Mouse (Mus musculus) common myeloid progenitor, adult 5-6 weeks (primary cell): ENCODE data around the gene Olfr134. TPM values are rescaled to one million over a fixed set of nuclear protein-coding genes. Genes with fewer than 3 reads are reported as not detected.
"Not testable (repeated sequence)": the region's sequence is repeated elsewhere in the genome, so short reads cannot be mapped to it uniquely, and the experiment has no call there.

Experiments used
- ATAC-seq: replicated peaks from 2 replicates; pipeline ENCODE4 v1.8.0; 2016; ENCODE audit warnings: low read depth, mild to moderate bottlenecking, moderate TSS enrichment, inconsistent platforms; ENCODE audit not compliant: poor library complexity, severe bottlenecking
- total RNA-seq: library from RNA; stranded (forward); fragments of 200-1000, 187-1606 nt; gene quantifications from 2 replicates; pipeline ENCODE4 v1.2.3, GENCODE M21; 2017

The Olfr134 gene
- not detected in 2 replicates for total RNA-seq

DNA sequence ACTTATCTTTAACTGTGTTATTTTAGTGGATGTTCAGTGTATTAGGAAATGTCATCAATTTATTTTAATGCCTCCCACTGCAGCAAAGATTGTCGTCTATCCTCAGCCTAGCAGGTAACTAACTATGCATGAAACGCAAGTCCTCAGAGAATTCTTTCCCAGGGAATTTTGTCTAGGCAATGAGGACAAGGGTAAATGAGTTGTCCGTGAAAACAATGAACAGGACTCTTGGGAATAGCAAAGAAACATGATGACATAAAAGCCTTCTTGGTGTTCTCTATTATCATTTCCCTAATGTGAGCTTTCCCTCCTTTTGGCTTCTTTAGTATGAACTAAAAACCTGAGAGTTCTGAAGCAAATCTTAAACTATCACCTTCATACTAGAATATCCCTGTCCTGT is at the start of gene Olfr134:
Gene Olfr134, plus strand, starts transcription at position 301 of the 400 bp plus-strand sequence.
- ATAC-seq = no peak

DNA sequence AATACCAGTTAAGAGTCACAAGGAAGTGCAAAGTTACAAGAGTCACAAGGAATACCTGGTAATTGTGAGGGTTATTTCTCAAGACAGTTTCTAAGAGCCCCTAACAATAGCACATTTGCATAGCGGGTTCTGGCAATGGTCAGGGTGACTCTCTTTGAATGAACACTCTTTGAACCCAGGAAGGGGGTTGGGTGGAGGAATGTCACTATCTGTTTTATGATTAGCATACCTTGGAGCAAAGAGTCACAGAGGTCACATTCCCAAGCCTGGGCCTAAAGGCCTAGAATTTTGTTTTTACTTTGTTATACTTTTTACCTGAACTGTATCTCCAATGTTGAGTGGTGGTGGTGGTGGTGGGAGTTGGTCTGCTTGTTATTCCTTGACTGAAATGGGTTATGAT is 47.0 kb upstream of the Olfr134 start:
- not testable (repeated sequence) for ATAC-seq

DNA sequence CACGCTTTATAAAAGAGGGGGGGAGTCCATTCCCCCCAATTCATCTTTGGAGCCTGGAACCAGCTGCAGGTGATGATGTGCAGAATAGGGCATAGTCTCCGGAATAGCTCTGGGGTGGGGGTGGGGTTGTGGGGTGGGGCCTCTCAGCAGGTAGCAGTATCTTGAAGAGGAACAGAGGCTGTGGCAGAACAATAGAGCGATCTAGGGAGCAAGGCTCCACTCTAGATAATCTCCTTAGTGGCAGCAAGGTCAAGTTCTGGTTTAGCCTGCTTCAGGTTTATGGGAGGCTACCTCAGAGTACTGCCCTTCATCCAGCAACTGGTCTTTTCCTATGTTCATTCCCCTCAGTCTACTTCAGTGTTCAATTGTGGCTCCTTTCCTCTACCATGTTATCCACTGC is 45.8 kb upstream of the Olfr134 start:
- ATAC-seq = not testable (repeated sequence)

DNA sequence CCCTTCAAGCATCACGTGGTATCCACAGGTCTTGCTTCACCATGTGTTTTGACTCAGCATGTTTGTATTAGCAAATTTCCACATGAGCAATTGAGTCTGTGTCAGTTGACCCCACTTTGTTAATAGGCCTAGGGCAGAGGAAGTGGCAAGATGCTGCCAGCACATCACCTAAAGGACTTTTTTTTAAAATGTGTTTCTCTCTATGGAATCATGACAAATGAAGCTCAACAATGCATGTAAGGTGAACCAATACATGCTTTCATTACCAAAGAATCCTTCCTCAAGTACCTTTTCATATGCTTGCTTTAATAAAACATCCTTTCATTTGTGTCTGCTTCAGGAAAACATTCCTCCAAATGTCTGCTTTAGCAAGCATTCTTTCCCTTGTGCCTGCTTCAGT is 36.8 kb upstream of the Olfr134 start, which contains the start of gene Olfr132:
Gene Olfr132, minus strand, starts transcription at position 101 of the 400 bp plus-strand sequence.
- no peak for ATAC-seq

DNA sequence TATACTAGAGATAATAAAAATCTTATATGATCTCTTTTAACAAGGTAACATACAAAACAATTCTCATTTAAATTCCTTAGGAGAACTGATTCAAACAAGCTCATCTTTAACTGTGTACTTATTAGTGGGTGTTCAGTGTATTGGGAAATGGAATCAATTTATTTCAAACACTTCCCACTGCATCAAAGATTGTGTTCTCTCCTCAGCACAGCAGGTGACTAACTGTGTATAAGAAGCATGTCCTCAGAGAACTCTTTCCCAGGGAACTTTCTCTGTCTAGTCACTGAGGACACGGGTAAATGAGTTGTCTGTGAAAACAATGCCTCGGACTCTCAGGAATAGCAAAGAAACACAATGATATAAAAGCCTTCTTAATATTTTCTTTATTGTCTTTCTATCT is 26.2 kb upstream of the Olfr134 start, which contains the start of gene Olfr133:
Gene Olfr133, plus strand, starts transcription at position 301 of the 400 bp plus-strand sequence.
- ATAC-seq = no peak

DNA sequence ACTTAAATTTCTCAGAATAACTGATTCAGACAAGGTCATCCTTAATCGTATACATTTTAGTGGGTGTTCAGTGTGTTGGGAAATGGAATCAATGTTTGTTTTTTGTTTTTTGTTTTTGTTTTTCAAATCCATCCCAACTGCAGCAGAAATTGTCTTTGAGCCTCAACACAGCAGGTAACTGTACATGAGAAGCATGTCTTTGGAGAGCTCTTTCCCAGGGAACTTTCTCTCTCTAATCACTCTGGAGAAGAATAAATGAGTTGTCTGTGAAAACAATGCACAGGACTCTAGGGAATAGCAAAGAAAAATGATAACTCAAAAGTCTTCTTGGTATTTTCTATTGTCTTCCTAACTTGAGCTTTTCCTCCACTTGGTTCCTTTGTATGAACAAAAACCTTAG is 32.8 kb downstream of the Olfr134 start, which contains the start of gene Olfr135:
Gene Olfr135, plus strand, starts transcription at position 301 of the 400 bp plus-strand sequence.
- ATAC-seq = no peak

Other genes starting within 250 kb of the Olfr134 start
- gene Olfr761, start 218.3 kb upstream of the Olfr134 start, total RNA-seq = not detected in 2 replicates
- gene Olfr129, start 111.3 kb upstream of the Olfr134 start, total RNA-seq = not detected in 2 replicates
- not detected in 2 replicates for gene Olfr130, start 107.5 kb upstream of the Olfr134 start, total RNA-seq
- gene Olfr131, start 82.7 kb upstream of the Olfr134 start, total RNA-seq = not detected in 2 replicates
- not detected in 2 replicates for gene Olfr132, start 36.9 kb upstream of the Olfr134 start, total RNA-seq
- gene Olfr133, start 26.1 kb upstream of the Olfr134 start, total RNA-seq = not detected in 2 replicates
- not detected in 2 replicates for gene Olfr135, start 32.9 kb downstream of the Olfr134 start, total RNA-seq
- not detected in 2 replicates for gene Olfr138, start 89.6 kb downstream of the Olfr134 start, total RNA-seq
- not detected in 2 replicates for gene Olfr137, start 136.2 kb downstream of the Olfr134 start, total RNA-seq
- not detected in 2 replicates for gene Olfr136, start 158.4 kb downstream of the Olfr134 start, total RNA-seq
- gene Esp36, start 248.8 kb downstream of the Olfr134 start, total RNA-seq = not detected in 2 replicates